Mouse (Mus musculus) CH12.LX (cell line): ENCODE measurements around the gene Col4a1. TPM values are rescaled to one million over a fixed set of nuclear protein-coding genes. Genes with fewer than 3 reads are reported as not detected.

ENCODE experiments used
- DNase-seq: peaks from one replicate; pipeline ENCODE4 v3.0.0-alpha.2; 2013; ENCODE audit errors: extremely low read depth
- H3K27ac ChIP-seq: 2 replicates; pipeline ENCODE4 v1.5.1; 2012; ENCODE audit warnings: low read depth, mild to moderate bottlenecking, control low read depth, moderate library complexity; ENCODE audit not compliant: insufficient read depth
- H3K27me3 ChIP-seq: replicated peaks from 2 replicates; pipeline ENCODE3; 2012; ENCODE audit warnings: inconsistent platforms
- H3K36me3 ChIP-seq, 2 experiments: replicated peaks in 1 of 2; 2 replicates each; pipeline versions ENCODE3 to v1.6.1; 2012; ENCODE audit warnings: inconsistent platforms in 1 of 2, low read length in 1 of 2, mild to moderate bottlenecking in 1 of 2, mixed read lengths in 1 of 2, moderate library complexity in 1 of 2; ENCODE audit not compliant: control insufficient read depth in 1 of 2, insufficient read depth in 1 of 2
- H3K4me1 ChIP-seq, 2 experiments: 2 replicates each; pipeline ENCODE4 v1.6.1; 2012; ENCODE audit warnings: inconsistent platforms in 1 of 2, moderate library complexity in 1 of 2; ENCODE audit not compliant: insufficient read depth in 2 of 2, control insufficient read depth in 1 of 2
- H3K4me2 ChIP-seq: 2 replicates; pipeline ENCODE4 v1.6.1; 2012; ENCODE audit warnings: low read depth, mild to moderate bottlenecking, control low read depth; ENCODE audit not compliant: poor library complexity, insufficient read depth, severe bottlenecking
- H3K4me3 ChIP-seq, 3 experiments: fragments of 150-350 bp in 1 of 3; sonication (generic) in 1 of 3; replicated peaks in 1 of 3; 2 replicates each; pipeline versions ENCODE3 to v1.5.1; 2011 to 2012; ENCODE audit warnings: low read depth in 2 of 3, low read length in 2 of 3, mild to moderate bottlenecking in 2 of 3, moderate library complexity in 2 of 3, control low read depth in 1 of 3, improper control_type of control experiment in 1 of 3, inconsistent platforms in 1 of 3, mixed read lengths in 1 of 3; ENCODE audit not compliant: poor library complexity in 1 of 3
- H3K79me2 ChIP-seq: replicated peaks from 2 replicates; pipeline ENCODE4 v1.6.1; 2012; ENCODE audit warnings: mild to moderate bottlenecking, moderate library complexity; ENCODE audit not compliant: control insufficient read depth, poor library complexity, insufficient read depth, severe bottlenecking; ENCODE audit errors: extremely low read depth
- H3K9ac ChIP-seq: 2 replicates; pipeline ENCODE4 v1.6.1; 2012; ENCODE audit warnings: low read depth, mild to moderate bottlenecking, control low read depth, moderate library complexity; ENCODE audit not compliant: insufficient read depth
- H3K9me3 ChIP-seq: replicated peaks from 2 replicates; pipeline ENCODE3; 2012; ENCODE audit warnings: low read length, inconsistent platforms, mixed read lengths
- BHLHE40 ChIP-seq: IDR thresholded peaks from 2 replicates; pipeline ENCODE4 v1.6.1; 2011; ENCODE audit warnings: mild to moderate bottlenecking, low read depth, low read length, improper control_type of control experiment
- CTCF ChIP-seq, 2 experiments: IDR thresholded peaks in 1 of 2; conservative IDR thresholded peaks in 1 of 2; 2 replicates each; pipeline ENCODE4 v1.5.1; 2011 to 2012; ENCODE audit warnings: low read depth in 2 of 2, low read length in 2 of 2, improper control_type of control experiment in 1 of 2, inconsistent platforms in 1 of 2, mild to moderate bottlenecking in 1 of 2, moderate library complexity in 1 of 2
- E2F4 ChIP-seq: IDR thresholded peaks from 2 replicates; pipeline ENCODE4 v1.6.1; 2011; ENCODE audit warnings: low read depth, low read length, improper control_type of control experiment; ENCODE audit not compliant: insufficient replicate concordance
- EP300 ChIP-seq: IDR thresholded peaks from 2 replicates; pipeline ENCODE4 v1.6.1; 2011; ENCODE audit warnings: low read length, improper control_type of control experiment
- HCFC1 ChIP-seq: IDR thresholded peaks from 2 replicates; pipeline ENCODE4 v1.6.1; 2012; ENCODE audit warnings: low read depth, mild to moderate bottlenecking, inconsistent platforms, low read length, improper control_type of control experiment
- JUN ChIP-seq: IDR thresholded peaks from 2 replicates; pipeline ENCODE4 v1.6.1; 2011; ENCODE audit warnings: low read depth, mild to moderate bottlenecking, low read length, improper control_type of control experiment, moderate library complexity; ENCODE audit not compliant: insufficient read depth
- JUND ChIP-seq: conservative IDR thresholded peaks from 2 replicates; pipeline ENCODE4 v1.6.1; 2011; ENCODE audit warnings: low read depth, low read length, improper control_type of control experiment
- MAZ ChIP-seq: IDR thresholded peaks from 2 replicates; pipeline ENCODE4 v1.6.1; 2012; ENCODE audit warnings: low read depth, mild to moderate bottlenecking, inconsistent platforms, low read length, improper control_type of control experiment, moderate library complexity
- MXI1 ChIP-seq: IDR thresholded peaks from 2 replicates; pipeline ENCODE4 v1.6.1; 2011; ENCODE audit warnings: mild to moderate bottlenecking, low read depth, low read length, improper control_type of control experiment
- MYC ChIP-seq: IDR thresholded peaks from 2 replicates; pipeline ENCODE4 v1.6.1; 2011; ENCODE audit warnings: low read depth, mild to moderate bottlenecking, improper control_type of control experiment, low read length
- NRF1 ChIP-seq: IDR thresholded peaks from 2 replicates; pipeline ENCODE4 v1.6.1; 2014; ENCODE audit warnings: low read depth, mild to moderate bottlenecking, inconsistent platforms, low read length, improper control_type of control experiment, moderate library complexity
- POLR2A ChIP-seq: IDR thresholded peaks from 2 replicates; pipeline ENCODE4 v1.6.1; 2011; ENCODE audit warnings: low read depth, mild to moderate bottlenecking, improper control_type of control experiment, low read length
- POLR2AphosphoS2 ChIP-seq: IDR thresholded peaks from 2 replicates; pipeline ENCODE4 v1.6.1; 2011; ENCODE audit warnings: low read depth, low read length, improper control_type of control experiment
- SIN3A ChIP-seq: IDR thresholded peaks from 2 replicates; pipeline ENCODE4 v1.6.1; 2012; ENCODE audit warnings: low read length, improper control_type of control experiment, inconsistent platforms
- SMC3 ChIP-seq: IDR thresholded peaks from 2 replicates; pipeline ENCODE4 v1.6.1; 2011; ENCODE audit warnings: low read depth, low read length, improper control_type of control experiment
- TBP ChIP-seq: conservative IDR thresholded peaks from 2 replicates; pipeline ENCODE4 v1.6.1; 2011; ENCODE audit warnings: low read depth, low read length, improper control_type of control experiment
- TCF12 ChIP-seq: IDR thresholded peaks from 2 replicates; pipeline ENCODE4 v1.6.1; 2014; ENCODE audit warnings: low read depth, mild to moderate bottlenecking, inconsistent platforms, low read length, improper control_type of control experiment
- USF1 ChIP-seq: IDR thresholded peaks from 2 replicates; pipeline ENCODE4 v1.6.1; 2014; ENCODE audit warnings: low read depth, mild to moderate bottlenecking, inconsistent platforms, low read length, improper control_type of control experiment
- USF2 ChIP-seq: conservative IDR thresholded peaks from 2 replicates; pipeline ENCODE4 v1.6.1; 2011; ENCODE audit warnings: low read depth, low read length, improper control_type of control experiment
- ZKSCAN1 ChIP-seq: IDR thresholded peaks from 2 replicates; pipeline ENCODE4 v1.6.1; 2012; ENCODE audit warnings: low read depth, inconsistent platforms, low read length, improper control_type of control experiment, borderline replicate concordance
- dilution Hi-C: fragments of 300-500 bp; cut with MboI; formaldehyde crosslinking; loops from 2 replicates; pipeline ENCODE4 v1.14.3; 2020; ENCODE audit warnings: low sequenced_read_pairs; ENCODE audit not compliant: extremely low pct_unique_long_range_greater_than_20kb, extremely low pct_ligation_motif_present
- in situ Hi-C: fragments of 300-500 bp; cut with MboI; formaldehyde crosslinking; loops from 3 replicates; pipeline ENCODE4 v1.14.3; 2019; ENCODE audit warnings: low sequenced_read_pairs, low pct_ligation_motif_present, low pct_unique_long_range_greater_than_20kb, mixed read lengths
- polyA plus RNA-seq: library from polyadenylated mRNA; unstranded; fragments of >175 nt; gene quantifications from 2 replicates; pipeline ENCODE4 v1.2.1, GENCODE M21; 2012; ENCODE audit warnings: low read depth; ENCODE audit not compliant: insufficient read length
- total RNA-seq, 2 experiments: library from RNA; depleted of rRNA; stranded (reverse); fragments of 300-350 nt in 1 of 2; fragments of >200 nt in 1 of 2; gene quantifications; 2 replicates each; pipeline ENCODE4 v1.2.3; 2012 to 2014

Gene Col4a1
- total and polyA plus RNA-seq, 3 experiments = 0.04 to 0.27 (median 0.13) TPM

DNA sequence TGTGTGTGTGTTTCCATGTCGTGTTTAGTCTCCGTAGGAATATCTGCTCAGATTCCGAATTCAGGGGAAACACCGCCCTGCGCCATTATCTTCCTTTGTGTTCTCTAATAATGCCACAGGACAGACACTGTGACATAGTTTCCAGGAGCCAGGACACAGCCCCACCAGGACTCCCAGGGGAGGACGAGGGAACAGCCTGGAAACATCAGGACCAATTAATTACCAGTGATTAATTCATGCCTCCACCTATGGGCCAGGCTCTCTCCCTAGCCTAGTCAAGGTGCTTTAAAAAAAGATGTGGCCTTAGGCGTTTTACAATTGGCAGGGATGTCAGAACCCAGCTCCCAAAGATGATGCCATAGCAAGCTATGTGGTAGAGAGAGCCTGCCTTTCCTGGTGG is 5.2 kb downstream of the Col4a1 start:
- Histone ChIP-seq H3K79me2 (no peaks in the 10 kb centered on the region), H3K4me2 (no peak overlapping the region), H3K4me3 (no peak overlapping the region), H3K9ac (no peak overlapping the region), H3K4me1 (no peaks in the 10 kb centered on the region), H3K27ac (no peak overlapping the region), H3K9me3 (no peaks in the 10 kb centered on the region), H3K36me3 (no peaks in the 10 kb centered on the region), H3K27me3 (peaks cover 7% of the 10 kb centered on the region)
- in situ Hi-C loops = no loop called here
- dilution Hi-C loops = no loop called here
- no peak for DNase-seq
- no peak for TF ChIP-seq MAZ
- TF ChIP-seq MYC = no peak
- no peak for TF ChIP-seq EP300
- TF ChIP-seq POLR2AphosphoS2 = no peak
- TF ChIP-seq USF2 = no peak
- no peak for TF ChIP-seq CTCF (conservative IDR thresholded peaks at IDR 0.05 in 1 of 2, IDR thresholded peaks at IDR 0.05 in 1 of 2; ENCODE audit: low read depth in 2 of 2, low read length in 2 of 2)
- no peak for TF ChIP-seq SMC3
- TF ChIP-seq USF1 = no peak
- TF ChIP-seq MXI1 = no peak
- TF ChIP-seq BHLHE40 = no peak
- no peak for TF ChIP-seq ZKSCAN1
- no peak for TF ChIP-seq JUN
- no peak for TF ChIP-seq E2F4
- TF ChIP-seq NRF1 = no peak
- TF ChIP-seq TCF12 = no peak
- TF ChIP-seq JUND = no peak
- TF ChIP-seq HCFC1 = no peak
- TF ChIP-seq, all 38 proteins: peak for 0

GRCm38 (mm10) chr8:11305539-11305938 is 7.1 kb downstream of the Col4a1 start:
- TF ChIP-seq TBP (no peak), BHLHE40 (no peak), JUN (no peak), POLR2A (no peak), ZKSCAN1 (no peak), SIN3A (no peak)
- H3K9me3 ChIP-seq = no peaks in the 10 kb centered on the region
- in situ Hi-C loops = no loop called here
- H3K9ac ChIP-seq = no peak overlapping the region
- H3K79me2 ChIP-seq = no peaks in the 10 kb centered on the region
- no peak for DNase-seq
- H3K4me3 ChIP-seq = no peak overlapping the region
- no peak overlapping the region for H3K27ac ChIP-seq
- no peak overlapping the region for H3K4me2 ChIP-seq
- H3K4me1 ChIP-seq = no peaks in the 10 kb centered on the region
- dilution Hi-C loops = no loop called here
- peaks cover 9% of the 10 kb centered on the region for H3K27me3 ChIP-seq
- H3K36me3 ChIP-seq = no peaks in the 10 kb centered on the region
